Mouse (Mus musculus) neural tube, embryonic 10.5 days (tissue): ENCODE measurements at regions not wholly inside any gene's neighbourhood (a gene's known extent, or its start where the extent isn't known, plus 50 kb on each side); places are given as distances from the start of the nearest gene placed in this dataset.

Source experiments
- DNase-seq: peaks from one replicate; pipeline ENCODE4 v3.0.0-alpha.2; 2017; ENCODE audit warnings: low spot score; ENCODE audit errors: extremely low spot score

- DNase-seq: peak; percentile 34
Measured at GRCm38 (mm10) chr12:92292460-92293340, 443.7 kb upstream of the Sel1l start.

GRCm38 (mm10) chr12:92291490-92291889 is 442.5 kb upstream of the Sel1l start:
- DNase-seq: no peak

GRCm38 (mm10) chr12:92285511-92285910 is 436.6 kb upstream of the Sel1l start:
- DNase-seq: no peak

- no peak for DNase-seq
Measured at GRCm38 (mm10) chr12:92280470-92280869, 431.5 kb upstream of the Sel1l start.

DNA sequence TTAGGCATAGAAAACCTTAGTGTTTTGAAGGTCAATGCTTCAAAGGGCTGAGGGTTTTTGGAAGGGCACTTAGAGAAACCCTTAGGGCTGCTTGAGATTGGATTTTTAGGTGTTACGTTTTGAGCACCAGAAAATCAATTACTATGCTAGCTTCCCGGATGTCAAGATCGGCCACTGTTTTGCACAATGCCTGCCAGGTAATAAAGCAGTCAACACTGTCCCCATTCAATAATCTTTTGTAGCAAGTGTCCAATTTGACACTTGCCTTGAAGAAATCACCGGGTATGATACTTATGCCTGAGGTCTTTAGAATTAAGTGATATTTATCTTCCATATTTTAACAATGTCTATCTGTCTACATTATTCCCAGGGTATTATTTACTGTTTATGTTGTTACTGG is 403.0 kb upstream of the Sel1l start:
- DNase-seq: no peak

DNA sequence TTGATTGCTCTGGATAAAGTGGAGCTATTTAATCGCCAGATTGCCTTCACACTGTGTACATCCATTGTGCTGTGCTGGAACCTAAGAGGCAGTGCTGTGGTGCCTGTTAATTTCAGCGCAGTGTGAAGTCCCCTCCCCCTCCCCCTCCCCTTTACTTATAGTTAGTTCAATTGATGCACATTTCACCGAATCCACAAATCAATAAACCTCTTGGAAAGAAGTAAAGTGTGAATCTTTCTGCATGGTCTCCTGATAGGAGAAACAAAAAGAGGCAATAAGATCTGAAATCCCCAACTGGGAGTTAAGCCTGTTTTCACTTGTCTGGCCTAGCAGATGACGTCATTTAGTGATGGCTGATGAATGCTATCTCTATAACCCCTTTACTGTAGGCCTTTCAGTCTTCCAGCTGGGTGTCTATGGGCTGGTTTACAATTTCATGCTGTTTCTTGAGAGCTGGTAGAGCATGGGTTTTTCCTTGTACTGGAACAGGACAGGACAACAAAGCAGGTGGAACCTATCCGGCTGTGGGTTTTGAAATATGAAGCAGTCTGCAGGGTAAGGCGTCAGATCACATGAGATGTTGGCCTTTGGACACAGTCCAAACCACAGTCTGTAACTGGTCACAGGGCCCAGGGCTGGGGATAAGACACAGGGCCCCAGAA is 398.0 kb upstream of the Sel1l start:
- no peak for DNase-seq

DNA sequence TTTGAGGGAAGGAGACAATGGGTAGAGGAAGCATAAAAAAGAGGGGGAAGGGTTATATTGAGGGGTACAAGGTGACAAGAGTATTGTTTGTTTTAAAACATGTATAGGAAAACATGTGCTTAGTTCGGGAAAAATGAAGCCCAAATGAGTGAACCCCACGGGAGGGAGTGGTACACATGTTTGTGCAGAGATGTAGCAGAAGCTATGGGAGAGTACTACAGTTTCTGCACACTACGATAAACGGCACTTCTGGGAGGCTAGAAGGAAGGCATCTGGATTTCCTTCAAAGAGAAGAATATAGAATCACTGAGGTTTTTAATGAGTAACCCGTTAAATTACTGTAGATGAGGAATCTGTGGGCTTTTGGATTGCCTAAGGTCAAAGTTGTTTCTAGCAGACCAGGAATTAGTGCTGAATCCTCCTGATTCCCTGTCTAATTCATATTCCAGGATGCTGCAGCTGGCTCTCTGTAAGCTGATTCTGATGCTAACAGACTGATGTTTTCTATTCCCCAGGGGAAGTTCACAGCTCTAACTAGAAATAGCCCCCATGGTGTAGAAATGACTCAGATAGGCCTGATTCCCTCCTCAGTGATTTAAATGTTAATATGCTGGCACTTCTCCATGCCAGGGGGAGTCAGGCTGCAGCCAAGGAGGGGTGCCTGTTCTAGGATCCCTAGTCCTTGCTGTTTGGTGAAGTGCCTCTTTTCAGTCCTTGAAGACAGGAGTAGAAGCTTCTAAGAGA is 391.2 kb upstream of the Sel1l start:
- DNase-seq: no peak

GRCm38 (mm10) chr12:92233650-92234408 is 384.9 kb upstream of the Sel1l start:
- no peak for DNase-seq

- DNase-seq: no peak
Measured at GRCm38 (mm10) chr12:92228585-92228984, 379.6 kb upstream of the Sel1l start.

DNA sequence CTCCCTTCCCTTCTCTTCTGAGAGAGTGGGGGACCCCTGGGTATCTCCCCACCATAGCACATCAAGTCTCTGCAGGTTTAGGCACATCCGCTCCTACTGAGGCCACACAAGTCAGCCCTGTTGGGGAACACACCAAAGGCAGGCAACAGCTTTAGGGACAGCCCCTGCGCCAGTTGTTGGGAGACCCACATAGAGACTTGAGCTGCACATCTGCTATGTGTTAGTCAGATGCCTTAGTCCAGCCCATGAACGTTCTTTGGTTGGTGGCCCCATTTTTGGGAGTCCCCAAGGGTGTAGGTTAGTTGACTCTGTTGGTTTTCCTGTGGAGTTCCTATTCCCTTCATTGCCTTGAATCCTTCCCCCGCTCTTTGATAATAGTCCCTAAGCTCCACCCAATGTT is 354.4 kb upstream of the Sel1l start:
- DNase-seq: no peak

GRCm38 (mm10) chr12:92200602-92201001 is 351.6 kb upstream of the Sel1l start:
- DNase-seq: no peak

DNA sequence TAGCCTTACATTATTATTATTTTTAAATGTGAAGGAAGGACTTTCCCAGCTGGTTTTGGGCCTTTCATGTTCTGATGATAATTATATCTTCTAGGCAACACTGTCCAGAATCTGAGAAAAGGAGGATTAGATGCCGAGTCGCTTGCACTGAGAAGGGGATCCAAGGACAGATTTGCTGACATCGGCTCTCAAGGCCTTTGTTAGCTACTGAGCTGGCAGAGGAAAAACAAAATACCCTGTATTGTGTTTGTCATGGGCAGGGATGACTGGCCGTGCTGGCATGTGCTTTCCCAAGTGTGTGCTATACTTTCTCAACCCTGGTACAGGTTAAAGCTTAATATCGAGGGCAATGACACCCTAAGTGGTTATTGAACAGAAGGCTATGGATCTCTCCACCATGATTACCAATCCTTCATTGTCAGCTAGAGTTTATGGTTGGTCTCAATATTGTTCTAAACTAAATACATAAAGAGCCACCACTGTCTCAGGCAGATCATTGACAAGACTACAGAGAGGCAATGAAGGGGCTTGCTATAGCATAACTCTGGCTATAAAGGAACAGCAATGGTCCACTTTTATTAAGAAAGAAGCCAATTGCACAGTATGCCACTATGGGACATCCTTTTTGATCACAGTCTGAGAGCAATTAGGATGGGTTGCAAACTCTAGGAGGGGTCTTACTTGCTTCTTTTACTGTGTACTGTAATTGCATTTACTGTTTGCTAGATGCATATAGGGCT is 350.0 kb upstream of the Sel1l start:
- DNase-seq: no peak

- DNase-seq: no peak
Measured at GRCm38 (mm10) chr12:92193934-92194685, 345.2 kb upstream of the Sel1l start.

DNA sequence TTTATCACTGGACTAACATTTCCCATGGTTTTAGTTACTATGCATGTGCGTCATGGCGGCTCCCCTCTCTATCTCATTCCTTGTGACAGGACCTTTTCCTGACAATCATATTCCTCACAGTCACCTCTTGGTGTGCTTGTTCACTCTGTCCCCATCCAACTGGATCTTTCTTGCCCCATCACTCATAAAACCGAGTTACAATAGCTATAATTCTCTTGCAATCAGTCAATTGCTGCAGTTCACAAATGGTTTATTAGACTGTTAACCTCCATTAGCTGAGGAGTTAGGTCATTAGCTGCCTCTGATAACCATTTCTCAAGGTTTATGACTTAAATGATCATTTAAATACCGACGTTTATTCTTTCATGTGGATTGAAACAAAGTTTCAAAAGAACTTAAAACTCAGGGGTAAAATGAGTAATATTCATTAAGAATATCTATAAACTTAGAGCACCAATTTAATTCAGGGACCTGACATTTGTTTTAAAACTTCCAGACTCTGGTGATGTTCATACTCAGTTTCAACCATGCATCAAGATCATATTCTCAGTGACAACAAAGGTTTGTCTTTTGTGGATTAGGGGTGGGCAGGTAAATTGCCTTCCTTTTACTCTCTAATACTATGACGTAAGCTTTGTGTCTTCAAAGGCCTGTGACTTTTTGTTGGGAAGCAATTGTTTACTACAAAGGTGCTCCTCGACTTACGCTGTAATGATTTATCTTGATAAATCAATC is 344.4 kb upstream of the Sel1l start:
- no peak for DNase-seq

DNA sequence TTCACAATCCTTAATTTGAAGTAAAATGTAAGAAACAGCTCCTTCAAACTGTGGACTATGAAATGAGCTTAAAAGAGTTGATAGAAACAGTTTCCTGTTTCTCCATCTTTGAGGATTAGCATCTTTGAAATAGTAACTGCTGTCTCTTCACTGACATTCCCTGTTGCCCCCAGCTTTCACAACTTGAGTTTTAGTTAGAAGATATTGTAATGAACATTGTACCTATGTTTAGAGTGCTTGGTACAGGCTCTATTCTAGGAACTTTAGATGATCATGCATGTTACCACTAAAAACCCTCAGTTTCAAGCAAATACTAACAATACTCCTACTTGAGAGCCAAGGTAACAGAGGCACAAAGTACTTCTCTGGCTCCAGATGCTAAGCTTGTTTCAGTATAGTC is 340.1 kb upstream of the Sel1l start:
- DNase-seq: no peak

- DNase-seq: no peak
Measured at GRCm38 (mm10) chr12:92187133-92187482, 338.2 kb upstream of the Sel1l start.

GRCm38 (mm10) chr12:92186448-92187132 is 337.6 kb upstream of the Sel1l start:
- no peak for DNase-seq

DNA sequence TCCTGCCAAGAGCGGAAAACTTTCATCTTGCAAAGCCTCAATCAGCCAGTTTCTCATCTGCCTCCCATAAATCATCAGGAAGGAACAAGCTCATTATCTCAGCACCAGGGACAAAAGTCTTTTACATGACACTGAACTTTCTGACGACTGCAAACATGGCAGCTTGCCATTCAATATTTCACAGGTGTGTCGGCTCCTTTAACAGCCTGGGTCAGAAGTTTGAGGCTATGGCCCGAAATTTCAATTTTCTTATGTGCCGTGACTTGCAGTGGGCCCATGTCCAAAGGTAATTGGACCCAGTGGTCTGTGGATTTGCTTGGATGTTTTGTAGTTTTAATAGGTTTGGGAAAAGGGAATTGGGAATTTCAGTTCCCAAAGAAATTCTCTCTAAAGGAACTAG is 330.3 kb upstream of the Sel1l start:
- DNase-seq: no peak

DNA sequence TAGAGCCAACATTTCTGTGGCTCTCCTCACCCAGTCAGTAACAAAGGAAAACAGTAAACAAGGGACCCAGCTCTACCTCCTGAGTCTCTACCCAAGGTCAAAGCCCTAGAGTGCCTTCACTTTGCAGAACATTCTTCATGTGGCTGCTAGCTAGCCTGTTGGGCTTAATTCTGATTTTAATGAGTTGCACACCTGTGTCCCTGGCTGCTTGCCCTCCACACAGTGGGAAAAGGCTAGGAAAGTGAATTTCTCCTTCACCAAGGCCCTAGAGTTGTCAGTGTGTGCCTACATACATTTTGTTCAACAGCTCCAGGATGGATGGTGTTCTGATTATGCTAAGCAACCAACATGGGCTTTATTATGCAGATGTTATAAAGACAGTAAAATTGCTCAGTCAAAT is 307.8 kb upstream of the Sel1l start:
- no peak for DNase-seq
